Mouse (Mus musculus): ENCODE measurements around the gene Cers2. TPM values are rescaled to one million over a fixed set of nuclear protein-coding genes. Genes with fewer than 3 reads are reported as not detected.
"Not testable (repeated sequence)": the region's sequence is repeated elsewhere in the genome, so short reads cannot be mapped to it uniquely, and the experiment has no call there.

Gene Cers2
- total RNA-seq, 2 experiments from 2014 or later, result 14.7 to 22.1 TPM

GRCm38 (mm10) chr3:95317414-95318080, 3.0 kb downstream of the Cers2 start:
- peak; percentile 67 for DNase-seq (ENCODE audit: low spot score)

- peak; percentile 70 for DNase-seq (ENCODE audit: low spot score)
These were observed 4.0 kb downstream of the Cers2 start for GRCm38 (mm10) chr3:95318548-95318947.

- DNase-seq (ENCODE audit: low spot score), result no peak
These were observed 4.5 kb downstream of the Cers2 start for GRCm38 (mm10) chr3:95319110-95319509.

GRCm38 (mm10) chr3:95319701-95320625, 5.4 kb downstream of the Cers2 start:
- DNase-seq (ENCODE audit: low spot score), result no peak

- no peak for DNase-seq (ENCODE audit: low spot score)
These were observed 8.8 kb downstream of the Cers2 start for GRCm38 (mm10) chr3:95323429-95323828.

GRCm38 (mm10) chr3:95324454-95325144, 10.0 kb downstream of the Cers2 start:
- no peak for DNase-seq (ENCODE audit: low spot score)

GRCm38 (mm10) chr3:95328803-95329404, 14.3 kb downstream of the Cers2 start:
- DNase-seq (ENCODE audit: low spot score), result no peak

- DNase-seq (ENCODE audit: low spot score), result no peak
These were observed 16.9 kb downstream of the Cers2 start for GRCm38 (mm10) chr3:95331528-95331927.

GRCm38 (mm10) chr3:95337345-95337744, 22.8 kb downstream of the Cers2 start:
- no peak for DNase-seq (ENCODE audit: low spot score)

GRCm38 (mm10) chr3:95338251-95338650, 23.7 kb downstream of the Cers2 start:
- no peak for DNase-seq (ENCODE audit: low spot score)

- not testable (repeated sequence) for DNase-seq (ENCODE audit: low spot score)
These were observed 28.9 kb downstream of the Cers2 start for GRCm38 (mm10) chr3:95343356-95344000.

- DNase-seq (ENCODE audit: low spot score), result no peak
These were observed 31.9 kb downstream of the Cers2 start for GRCm38 (mm10) chr3:95346454-95346853.

- not testable (repeated sequence) for DNase-seq (ENCODE audit: low spot score)
These were observed 33.8 kb downstream of the Cers2 start for GRCm38 (mm10) chr3:95348343-95348742.

GRCm38 (mm10) chr3:95349491-95349890, 34.9 kb downstream of the Cers2 start:
- DNase-seq (ENCODE audit: low spot score), result peak; percentile 35

- not testable (repeated sequence) for DNase-seq (ENCODE audit: low spot score)
These were observed 41.4 kb downstream of the Cers2 start for GRCm38 (mm10) chr3:95355911-95356544.

GRCm38 (mm10) chr3:95356701-95357449, 42.3 kb downstream of the Cers2 start, which contains the start of gene Setdb1:
Setdb1 (minus strand) TSS chr3:95357202.
- DNase-seq (ENCODE audit: low spot score), result peak; percentile 97

GRCm38 (mm10) chr3:95357746-95358145, 43.2 kb downstream of the Cers2 start:
- DNase-seq (ENCODE audit: low spot score), result peak; percentile 16

GRCm38 (mm10) chr3:95360276-95360675, 45.7 kb downstream of the Cers2 start:
- DNase-seq (ENCODE audit: low spot score), result not testable (repeated sequence)

GRCm38 (mm10) chr3:95370101-95370500, 55.5 kb downstream of the Cers2 start:
- no peak for DNase-seq (ENCODE audit: low spot score)
